Mouse (Mus musculus) spleen, postnatal 36 days (tissue): ENCODE measurements around the gene Pcnt.

Experiments used
- DNase-seq, 2 experiments: peaks; one replicate each; pipeline ENCODE4 v3.0.0; 2022; ENCODE audit warnings: low spot score in 2 of 2, mixed read lengths in 1 of 2

Pcnt gene

DNA sequence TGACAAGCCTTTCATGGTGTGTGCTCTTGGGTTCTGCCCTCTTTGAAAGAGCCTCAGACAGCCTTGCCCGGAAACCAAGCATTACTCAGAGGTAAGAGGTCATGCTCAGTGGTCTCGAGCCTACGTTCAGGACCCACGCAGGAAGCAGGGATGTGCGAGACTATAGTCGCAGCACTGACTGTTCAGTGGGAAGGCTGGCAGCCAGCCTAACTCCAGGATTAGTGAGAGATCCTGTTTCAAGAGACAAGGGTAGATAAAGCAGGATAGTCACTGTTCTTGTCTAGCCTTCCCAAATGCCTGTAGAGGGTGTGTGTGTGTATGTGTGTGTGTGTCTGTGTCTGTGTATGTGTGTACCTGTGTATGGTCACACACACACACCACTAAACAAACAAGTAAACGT is 126.4 kb downstream of the Pcnt start:
- DNase-seq = no peak

- no peak for DNase-seq
Observed at GRCm38 (mm10) chr10:76306738-76307137, 135.8 kb downstream of the Pcnt start.
